Mouse (Mus musculus) liver, adult (tissue): ENCODE results near the gene Srcin1.

Experiments
- GATA4 ChIP-seq: IDR thresholded peaks from 2 replicates; pipeline ENCODE4 v1.6.1; 2014; ENCODE audit warnings: mild to moderate bottlenecking, low read length; ENCODE audit not compliant: insufficient replicate concordance

Srcin1 gene

DNA sequence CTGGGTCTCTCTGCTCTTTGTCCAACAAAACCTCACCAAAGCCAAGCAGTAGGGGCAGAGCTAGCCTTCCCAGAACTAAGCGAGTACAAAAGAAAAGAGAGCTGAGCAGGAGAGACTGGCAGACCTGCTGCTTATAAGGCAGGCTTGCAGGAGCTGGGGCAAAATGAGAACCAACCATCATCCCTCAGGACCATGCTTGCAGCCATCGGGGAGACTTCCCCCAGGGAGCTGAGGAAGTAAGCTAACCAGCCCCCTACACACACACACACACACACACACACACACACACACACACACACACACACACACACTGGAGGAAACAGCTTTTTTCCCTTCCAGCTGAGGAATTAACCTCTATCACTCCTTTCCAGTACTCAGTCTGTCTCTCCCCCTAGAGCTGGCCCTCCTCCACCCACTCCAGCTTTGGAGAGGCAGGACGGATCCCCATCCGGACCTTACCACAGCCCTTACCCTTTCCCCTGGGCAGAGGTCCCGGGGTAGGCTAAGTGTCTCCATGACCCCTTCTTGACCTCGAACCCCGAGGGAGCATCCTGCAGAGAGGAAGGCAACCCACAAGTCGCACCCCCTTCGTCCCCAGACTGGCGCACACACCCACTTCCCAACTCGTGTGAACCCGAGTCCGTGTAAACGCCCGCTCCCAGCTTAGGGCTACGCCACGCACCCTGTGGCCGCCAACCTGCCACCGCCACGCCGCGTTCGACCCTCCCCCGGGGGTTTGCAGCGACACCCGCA is 30.0 kb downstream of the Srcin1 start:
- no peak for TF ChIP-seq GATA4

DNA sequence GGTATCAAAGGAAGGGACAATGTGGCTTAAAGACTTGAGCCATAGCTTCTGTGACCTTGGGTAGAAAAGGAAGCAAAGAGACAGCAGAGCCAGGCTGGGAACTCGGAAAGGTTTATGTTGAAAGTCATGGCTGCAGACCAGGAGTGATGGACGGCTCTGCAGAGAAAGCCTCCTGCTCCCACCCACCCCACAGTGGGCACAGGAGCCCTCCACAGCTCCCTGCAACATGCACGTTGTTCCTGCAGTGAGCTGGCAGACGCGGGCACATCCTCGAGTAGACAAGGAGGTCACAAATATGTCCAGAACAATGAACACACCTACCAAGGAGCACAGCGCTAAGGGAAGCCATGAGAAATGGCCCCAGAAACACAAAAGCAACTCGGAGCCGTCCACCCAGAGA is 32.1 kb downstream of the Srcin1 start:
- TF ChIP-seq GATA4, result no peak

DNA sequence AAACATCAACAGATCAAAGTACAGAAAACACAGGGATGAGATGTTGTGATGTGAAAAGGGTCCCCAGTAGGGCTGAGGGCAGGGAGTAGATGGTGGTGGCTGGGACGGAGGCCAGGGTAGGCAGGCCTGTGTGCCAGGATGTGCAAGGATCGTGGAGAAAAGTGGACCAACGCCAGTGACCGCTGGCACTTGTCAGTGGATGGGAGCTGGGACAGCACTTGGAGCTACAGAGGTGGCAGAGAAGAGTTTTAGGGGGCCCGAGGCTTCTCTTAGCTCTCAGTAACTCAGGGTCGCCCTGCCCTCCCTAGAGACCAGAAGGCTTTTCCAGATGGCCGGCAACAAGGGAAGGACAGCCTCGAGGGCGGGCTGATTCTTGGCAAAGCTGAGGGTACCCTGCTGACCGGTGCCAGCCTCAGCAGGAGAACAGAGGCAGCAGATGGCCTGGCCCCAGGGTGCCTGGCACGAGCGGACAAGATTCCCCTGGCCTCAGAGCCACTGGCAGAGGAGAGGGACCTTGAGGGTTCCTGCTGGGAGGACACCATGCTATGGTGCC is 32.7 kb downstream of the Srcin1 start:
- TF ChIP-seq GATA4, result no peak

DNA sequence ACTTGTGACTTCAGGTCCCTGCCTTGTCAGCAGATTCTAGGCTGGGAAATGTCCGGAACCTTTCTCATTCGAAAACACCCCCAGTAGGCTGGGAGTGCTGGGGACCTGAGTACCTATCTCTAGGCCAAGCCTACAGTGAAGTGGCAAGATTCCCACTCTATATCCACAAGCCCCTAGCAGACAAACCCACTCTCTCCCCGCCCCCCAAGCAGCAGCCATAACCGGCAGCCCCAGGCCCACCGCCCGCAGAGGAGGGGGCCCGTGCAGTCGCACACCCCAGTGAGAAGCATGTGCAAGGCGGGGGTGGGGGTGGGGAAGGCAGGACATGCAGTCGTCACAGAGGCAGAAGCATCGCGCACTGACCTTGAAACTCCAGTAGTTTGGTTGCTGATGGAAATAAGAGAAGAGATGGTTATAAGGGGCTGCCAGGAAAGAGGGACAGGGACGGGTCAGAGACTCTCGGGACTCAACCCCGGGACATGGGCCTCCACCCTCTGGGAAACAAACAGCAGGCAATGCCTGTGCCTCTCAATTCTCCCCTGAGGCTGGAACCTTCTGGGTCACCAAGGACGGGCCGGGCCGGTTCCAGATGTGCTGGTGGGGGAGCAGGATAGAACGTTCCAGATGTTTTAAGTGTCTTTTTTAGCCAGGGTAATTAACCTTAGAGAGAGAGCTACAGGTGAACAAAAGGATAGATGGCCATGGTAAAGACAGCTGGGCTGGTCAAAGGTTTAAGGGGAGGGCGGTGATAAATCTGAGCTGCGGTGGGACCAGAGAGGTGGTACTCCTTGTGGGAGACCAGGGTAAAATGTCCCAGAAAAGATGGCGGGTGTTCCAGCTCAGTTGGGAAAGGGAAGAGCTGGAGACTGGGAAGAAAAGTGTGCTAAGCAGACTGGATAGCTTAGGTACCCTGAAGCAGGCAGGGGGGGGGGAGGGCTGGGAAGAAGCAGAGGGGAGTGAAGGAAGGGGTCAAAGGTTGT is 33.5 kb downstream of the Srcin1 start:
- no peak for TF ChIP-seq GATA4

DNA sequence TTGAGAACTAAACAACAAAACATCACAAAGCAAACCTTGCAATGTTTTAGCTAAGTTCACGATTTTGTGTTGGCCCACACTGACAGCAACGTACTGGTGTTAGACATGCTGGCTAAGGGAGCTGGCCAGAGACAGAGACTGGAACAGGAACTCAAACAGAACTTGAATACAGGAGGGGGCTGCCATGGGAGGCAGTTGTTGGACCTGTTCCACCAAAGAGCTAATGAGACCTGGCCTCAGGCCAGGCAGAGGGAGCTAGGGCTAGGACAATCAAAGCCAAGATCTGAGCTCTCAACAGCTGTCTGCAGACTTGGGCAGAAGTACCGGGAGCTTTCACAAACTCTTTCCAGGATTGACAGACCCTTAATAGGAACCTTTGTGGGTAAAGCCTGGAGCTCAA is 35.4 kb downstream of the Srcin1 start:
- TF ChIP-seq GATA4, result no peak

DNA sequence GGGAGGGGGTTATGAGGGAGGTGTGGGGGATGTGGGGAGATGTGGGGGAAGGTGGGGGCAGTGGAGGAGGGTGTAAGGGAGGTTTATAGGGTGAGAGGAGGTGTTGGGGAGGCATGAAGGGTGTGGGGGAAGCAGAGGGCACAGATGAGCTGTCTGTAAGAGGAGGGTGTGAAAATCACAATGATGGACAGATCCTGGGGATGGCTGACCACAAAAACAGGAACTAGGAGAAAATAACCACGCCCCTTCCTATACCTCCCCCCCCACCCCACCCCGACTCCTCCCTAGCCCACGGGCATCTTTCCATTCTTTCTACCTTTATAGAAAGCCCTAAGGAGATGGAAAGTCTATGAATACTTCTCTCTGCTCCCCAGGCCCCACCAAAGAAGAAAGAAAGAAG is 35.9 kb downstream of the Srcin1 start:
- TF ChIP-seq GATA4, result no peak

DNA sequence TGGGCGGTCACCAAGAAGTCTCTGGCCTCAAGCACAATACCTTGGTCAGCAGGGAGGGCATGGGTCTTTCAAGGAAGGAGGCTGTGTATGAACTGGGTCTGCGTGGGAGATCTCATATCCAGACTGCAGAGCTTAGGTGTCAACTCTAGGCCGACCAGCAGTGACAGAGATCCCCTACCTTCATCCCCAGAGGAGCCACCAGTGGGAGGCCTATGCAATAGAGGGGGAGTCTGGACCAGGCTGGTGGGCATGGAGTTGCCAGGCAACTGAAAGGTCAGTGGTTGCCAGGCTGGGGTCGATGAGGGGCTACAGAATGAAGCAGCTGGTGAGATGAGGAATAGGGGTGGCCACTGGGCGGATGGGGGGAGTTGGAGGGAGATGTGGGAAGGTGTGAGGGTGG is 36.4 kb downstream of the Srcin1 start:
- TF ChIP-seq GATA4, result no peak

DNA sequence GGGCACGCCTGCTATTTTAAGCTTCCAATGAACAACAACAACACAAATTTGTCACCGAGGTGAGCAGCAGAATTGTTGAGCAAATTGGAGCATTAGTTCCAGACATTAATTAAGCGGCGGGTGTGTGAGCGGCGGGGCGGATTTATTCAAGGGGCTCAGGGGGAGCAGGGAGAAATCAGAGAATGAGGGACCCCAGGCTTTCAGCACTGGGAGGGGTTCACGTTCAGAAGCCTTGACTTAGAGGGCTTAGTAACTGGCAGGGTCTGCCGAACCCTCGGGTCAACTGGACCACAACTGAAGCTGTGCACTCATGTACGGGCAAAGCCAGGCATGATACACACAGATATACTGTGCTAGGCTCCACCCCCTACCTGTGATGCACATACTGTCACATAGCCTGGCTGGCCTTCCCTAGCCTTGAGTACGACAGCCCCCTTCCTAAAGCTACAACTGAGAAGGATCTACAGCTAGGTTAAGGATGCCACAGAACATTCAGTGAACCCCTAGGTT is 38.4 kb downstream of the Srcin1 start:
- TF ChIP-seq GATA4, result no peak

DNA sequence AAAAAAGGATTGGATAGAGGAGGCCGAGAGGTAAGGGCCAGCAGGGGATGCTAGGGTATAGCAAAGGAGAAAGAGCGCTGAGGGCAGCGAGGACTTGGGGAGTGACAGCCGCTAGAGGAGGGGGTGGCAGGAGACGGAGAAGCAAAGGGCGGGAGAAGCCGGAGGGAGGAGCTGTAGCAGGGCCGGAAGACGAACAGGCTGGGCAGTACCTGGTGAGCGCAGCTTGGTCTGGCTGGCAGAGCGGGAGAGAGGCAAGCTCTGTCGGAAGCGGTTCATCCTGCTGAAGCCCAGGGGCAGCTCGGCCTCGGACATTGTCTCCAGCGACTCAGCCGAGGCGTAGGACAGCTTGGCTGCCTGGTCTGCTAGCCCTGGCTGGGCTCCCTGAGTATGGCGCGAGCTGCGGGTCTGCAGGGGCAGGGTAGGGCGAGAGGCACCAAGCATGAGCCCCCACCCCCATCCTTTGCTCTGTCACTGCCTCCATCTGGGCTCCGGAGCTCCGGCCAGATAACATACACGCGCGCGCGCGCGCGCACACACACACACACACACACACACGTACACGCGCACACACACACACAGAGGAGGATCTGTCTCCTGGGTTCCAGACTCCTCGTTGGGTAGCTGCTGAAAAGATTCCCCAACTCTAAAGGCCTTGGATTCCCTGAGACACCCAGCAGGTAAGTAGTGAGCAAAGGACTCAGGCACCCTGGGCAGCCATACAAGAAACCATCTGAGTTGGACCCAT is 39.0 kb downstream of the Srcin1 start:
- TF ChIP-seq GATA4, result no peak

DNA sequence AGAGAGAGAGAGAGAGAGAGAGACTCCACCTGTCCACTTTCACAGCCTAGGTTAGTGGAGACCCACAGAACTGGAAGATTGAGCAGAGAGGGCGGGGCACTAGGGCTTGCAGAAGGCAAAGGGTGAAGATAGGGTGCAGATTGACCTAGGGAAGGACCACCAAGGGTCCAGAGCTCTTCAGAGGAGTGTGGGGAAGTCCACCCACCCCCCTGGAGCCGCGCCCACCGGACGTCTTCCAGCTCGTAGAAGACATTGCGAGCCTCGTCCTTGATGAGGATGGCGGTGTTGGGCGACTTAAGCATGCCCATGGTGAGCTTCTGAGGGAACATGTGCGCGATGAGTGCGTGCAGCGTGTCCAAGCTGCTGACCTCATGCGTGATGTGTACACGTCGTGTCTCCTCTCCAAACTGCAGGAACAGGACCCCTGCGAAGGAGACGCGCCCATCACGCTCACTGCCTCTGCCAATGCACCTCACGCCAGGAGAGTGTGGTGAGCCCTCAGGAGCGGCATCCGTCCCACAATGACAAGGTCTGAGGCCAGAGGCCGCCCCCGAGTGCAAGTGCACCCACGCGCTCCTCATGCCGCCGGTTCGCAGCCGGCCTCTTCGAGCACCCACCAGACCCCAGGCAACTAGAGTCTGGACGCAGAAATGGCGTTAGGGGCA is 39.8 kb downstream of the Srcin1 start:
- no peak for TF ChIP-seq GATA4

DNA sequence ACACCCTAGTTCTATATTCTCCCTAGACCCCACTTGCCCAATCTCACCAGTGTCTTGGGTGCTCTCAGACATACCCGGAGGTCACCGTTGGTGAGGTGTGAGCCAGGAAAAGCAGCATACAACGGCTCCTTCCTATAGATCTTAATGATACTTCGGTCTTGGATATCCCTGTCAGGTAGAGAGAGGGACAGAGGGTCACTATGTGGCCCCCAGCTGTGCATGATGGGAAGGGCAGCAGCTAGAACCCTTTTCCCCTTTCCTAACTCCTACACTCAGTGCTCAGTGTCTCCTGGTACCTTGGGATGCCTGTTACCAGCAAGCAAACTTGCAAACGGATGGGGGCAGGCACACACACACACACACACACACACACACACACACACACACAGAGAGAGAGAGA is 40.3 kb downstream of the Srcin1 start:
- TF ChIP-seq GATA4, result no peak

DNA sequence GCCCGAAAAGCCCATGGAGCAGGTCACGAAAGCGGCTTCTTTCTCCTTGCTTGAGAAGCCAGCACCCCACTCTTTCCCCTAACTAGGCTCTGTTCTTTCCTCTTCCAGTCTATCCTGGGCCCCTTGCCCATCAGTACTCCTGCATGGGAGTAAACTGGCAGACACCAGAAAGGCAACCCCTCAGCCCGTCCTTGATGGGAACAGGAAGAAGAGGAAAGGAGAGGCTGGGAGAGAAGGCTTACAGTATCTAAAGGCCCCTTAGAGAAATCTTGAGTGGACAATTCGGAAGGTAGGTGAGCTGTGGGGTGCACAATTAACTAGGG is 40.7 kb downstream of the Srcin1 start:
- no peak for TF ChIP-seq GATA4

DNA sequence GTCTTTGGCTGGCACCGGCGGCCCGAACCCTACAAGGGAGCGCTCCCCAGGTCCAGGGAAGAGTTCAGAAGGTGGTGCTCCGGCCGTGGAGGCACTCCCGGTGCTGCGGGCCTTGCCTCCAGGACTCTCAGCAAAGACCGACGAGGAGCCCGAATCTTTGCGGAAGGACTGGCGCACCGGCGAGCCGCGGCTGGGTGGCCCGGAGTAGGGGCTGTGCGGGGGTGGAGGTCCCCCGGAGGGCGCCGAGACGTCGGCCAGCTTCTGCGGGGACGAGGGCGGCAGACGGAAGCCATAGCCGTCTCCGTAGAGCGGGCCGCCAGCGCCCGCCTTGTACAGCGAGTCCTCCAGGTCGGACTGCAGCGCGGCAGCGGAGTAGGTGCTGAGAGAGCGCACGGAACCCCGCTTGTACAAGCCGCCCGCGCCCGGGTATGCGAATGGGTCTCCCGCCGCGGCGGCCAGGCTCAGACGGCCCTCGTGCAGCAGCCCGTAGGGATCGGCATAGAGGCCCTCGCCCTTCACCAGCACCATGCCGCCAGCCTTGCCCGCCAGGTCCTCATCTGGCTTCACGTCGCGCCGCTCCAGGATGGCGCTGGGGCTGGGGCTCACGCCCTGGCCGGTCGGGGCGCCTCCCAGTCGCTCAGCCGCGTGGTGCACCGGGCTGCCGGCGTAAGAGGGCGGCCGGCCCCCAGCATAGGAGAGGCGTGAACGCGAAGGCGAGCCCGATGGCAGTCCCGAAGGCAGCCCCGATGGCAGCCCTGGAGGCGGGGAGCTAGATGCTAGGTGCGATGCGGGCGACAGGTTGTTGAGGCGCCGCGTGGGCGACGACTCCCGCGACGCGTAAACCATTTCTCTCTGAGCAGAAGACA is 41.3 kb downstream of the Srcin1 start:
- no peak for TF ChIP-seq GATA4

DNA sequence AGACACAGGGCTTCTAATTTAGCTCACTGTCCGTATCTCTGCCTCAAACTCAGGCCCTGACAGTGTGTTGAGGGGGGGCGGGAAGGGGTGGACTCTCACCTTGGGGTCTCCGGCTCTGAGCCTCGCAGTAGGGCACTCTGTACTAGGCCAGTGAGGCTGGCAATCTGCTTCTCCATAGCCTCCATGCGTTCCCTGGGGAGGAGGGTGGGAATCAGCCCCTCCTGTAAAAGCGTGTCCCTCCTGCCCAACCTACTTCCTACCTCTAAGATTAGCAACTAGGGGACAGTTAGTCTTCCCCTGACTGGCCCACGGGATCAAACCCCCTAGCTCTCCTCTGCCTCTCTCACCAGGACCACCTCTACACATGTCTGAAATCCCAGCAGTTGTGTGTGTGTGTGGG is 42.3 kb downstream of the Srcin1 start:
- no peak for TF ChIP-seq GATA4

DNA sequence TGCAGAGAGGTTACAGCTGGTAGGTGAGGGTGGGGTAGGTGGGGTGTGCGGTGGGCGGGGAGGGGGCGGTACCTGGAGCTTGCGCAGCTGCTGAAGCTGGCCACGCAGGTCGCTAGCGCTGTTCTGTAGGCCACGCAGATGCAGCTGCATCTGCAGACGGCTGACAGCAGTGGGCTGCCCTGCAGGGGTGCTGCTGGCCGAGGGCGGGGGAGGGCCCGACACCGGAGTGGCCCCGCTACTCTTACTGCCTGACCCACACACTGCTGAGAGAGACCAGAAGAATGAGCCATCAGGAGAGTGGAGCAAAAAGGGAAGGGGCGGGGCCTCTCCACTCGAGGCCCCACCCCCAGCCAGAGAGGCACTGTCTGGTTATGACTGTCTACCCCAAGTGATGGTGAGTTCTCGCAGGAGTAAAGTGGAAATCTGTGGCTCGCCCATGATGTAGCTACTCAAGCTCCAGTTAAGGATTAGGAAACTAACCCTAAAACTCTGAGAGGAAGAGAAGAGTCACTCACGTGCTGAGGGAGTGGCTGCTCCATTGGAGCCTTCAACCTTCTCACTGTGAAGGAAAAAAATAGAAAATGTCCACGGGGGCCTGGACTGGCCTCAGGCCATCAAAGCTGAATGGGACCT is 42.9 kb downstream of the Srcin1 start:
- TF ChIP-seq GATA4, result no peak
